20 mouse cellular contexts compared by ENCODE assay signal in the genomic region with DNA sequence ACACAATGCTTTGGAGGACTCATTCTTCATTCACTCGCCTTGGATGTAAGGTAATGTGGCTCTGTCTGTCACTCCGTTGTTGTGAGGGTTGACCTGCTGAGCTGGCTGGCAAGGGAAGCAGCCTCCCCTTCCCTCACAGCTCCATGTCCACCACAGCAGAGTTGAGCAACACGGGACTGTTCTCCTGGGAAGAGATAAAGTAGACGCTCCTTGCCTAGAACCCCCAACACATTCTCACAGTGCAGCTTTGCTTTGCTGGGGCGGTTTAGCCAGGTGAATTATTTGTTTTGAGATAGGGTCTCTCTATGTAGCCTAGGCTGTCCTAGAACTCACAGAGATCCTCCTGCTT.
DNase-seq lines count a peak whose midpoint lies in the region; ATAC-seq and TF ChIP-seq lines count a peak whose summit lies in the region.
"Had no signal": no experiment of that assay in that cellular context is flagged by ENCODE, and none has a peak within 500 bp of the region (broad histone marks: within the 10 kb centered on the region; RNA-seq: fewer than 3 reads in every experiment).

No protein-coding gene starts in this region.

- no peak for DNase-seq in kidney, adult 2 months
- DNase-seq in kidney, adult 8-10 months, result no peak
- DNase-seq in frontal cortex, postnatal 36 days (ENCODE audit: low spot score in 2 of 2), result no peak
- DNase-seq: adrenal gland, adult 2 months; adrenal gland, postnatal 25 days; cerebellum, adult 2 months had no signal

- peak overlapping the region; percentile 20 for H3K27ac ChIP-seq in kidney, adult 2 months (ENCODE audit: insufficient read depth, low read depth, low read length)
- H3K27ac ChIP-seq in liver, embryonic 12.5 days, result 0 out of 2 replicates have a peak overlapping the region, but pooled peaks have one; percentile 5
- H3K27ac ChIP-seq in liver, embryonic 16.5 days (ENCODE audit: low read length), result peak overlapping the region; percentile 77
- no peak overlapping the region for H3K27ac ChIP-seq in intestine, embryonic 16.5 days (ENCODE audit: low read length)
- H3K27ac ChIP-seq: embryonic facial prominence, embryonic 10.5 days; forebrain, embryonic 10.5 days; heart, embryonic 13.5 days; hindbrain, embryonic 12.5 days had no signal

- no peak for ATAC-seq in liver, embryonic 12.5 days
- peak; percentile 27; the same call in 1 of the 2 replicates for ATAC-seq in liver, embryonic 16.5 days (ENCODE audit: low read depth)
- no peak for ATAC-seq in frontal cortex, adult (ENCODE audit: low TSS enrichment)
- no peak for ATAC-seq in intestine, embryonic 16.5 days
- ATAC-seq: activated CD4-positive, CD25-positive, alpha-beta regulatory T cell, adult 4 months; forebrain, embryonic 14.5 days; hindbrain, embryonic 16.5 days; Patski had no signal

- H3K27me3 ChIP-seq in kidney, adult 2 months (replicated peaks; ENCODE audit: control insufficient read depth, insufficient read depth, low read length), result no peaks in the 10 kb centered on the region
- no peaks in the 10 kb centered on the region for H3K27me3 ChIP-seq in liver, embryonic 12.5 days (replicated peaks)
- H3K27me3 ChIP-seq in liver, embryonic 16.5 days (ENCODE audit: control insufficient read depth, insufficient read depth, low read depth, low read length), result no peaks in the 10 kb centered on the region
- H3K27me3 ChIP-seq in intestine, embryonic 16.5 days (replicated peaks; ENCODE audit: control insufficient read depth, insufficient read depth, low read length), result no peaks in the 10 kb centered on the region
- H3K27me3 ChIP-seq: CH12.LX; heart, embryonic 13.5 days; hindbrain, embryonic 12.5 days; Patski had no signal

- no peaks in the 10 kb centered on the region for H3K36me3 ChIP-seq in kidney, adult 2 months (ENCODE audit: control insufficient read depth, insufficient read depth, low read length)
- H3K36me3 ChIP-seq in liver, embryonic 12.5 days, result no peaks in the 10 kb centered on the region
- H3K36me3 ChIP-seq in liver, embryonic 16.5 days (ENCODE audit: control insufficient read depth, insufficient read depth), result no peaks in the 10 kb centered on the region
- no peaks in the 10 kb centered on the region for H3K36me3 ChIP-seq in intestine, embryonic 16.5 days (ENCODE audit: control insufficient read depth, insufficient read depth, low read length)
- H3K36me3 ChIP-seq: embryonic facial prominence, embryonic 10.5 days; forebrain, embryonic 10.5 days; heart, embryonic 13.5 days; hindbrain, embryonic 12.5 days had no signal

- TF ChIP-seq POLR2A in kidney, adult 2 months (IDR thresholded peaks at IDR 0.05; ENCODE audit: low read depth, low read length), result no peak

- 74% methylated on average over 5 of the region's 5 CpGs for WGBS in kidney, adult 2 months
- WGBS in liver, embryonic 12.5 days (ENCODE audit: insufficient replicate concordance), result 44% methylated on average over 5 of the region's 5 CpGs
- 44% methylated on average over 5 of the region's 5 CpGs for WGBS in liver, embryonic 16.5 days (ENCODE audit: insufficient replicate concordance)
- WGBS in intestine, embryonic 16.5 days, result 55% methylated on average over 5 of the region's 5 CpGs

- no peaks in the 10 kb centered on the region for H3K9me3 ChIP-seq in liver, embryonic 12.5 days (replicated peaks)
- H3K9me3 ChIP-seq in liver, embryonic 16.5 days (replicated peaks; ENCODE audit: control insufficient read depth, low read length), result no peaks in the 10 kb centered on the region
- no peaks in the 10 kb centered on the region for H3K9me3 ChIP-seq in intestine, embryonic 16.5 days (ENCODE audit: control insufficient read depth, low read length)
- H3K9me3 ChIP-seq: embryonic facial prominence, embryonic 10.5 days; forebrain, embryonic 10.5 days; heart, embryonic 13.5 days; hindbrain, embryonic 12.5 days had no signal

- H3K9ac ChIP-seq in liver, embryonic 12.5 days, result no peak overlapping the region
- H3K9ac ChIP-seq in liver, embryonic 16.5 days (ENCODE audit: low read depth, low read length), result no peak overlapping the region
- no peak overlapping the region for H3K9ac ChIP-seq in intestine, embryonic 16.5 days (ENCODE audit: low read depth, low read length)
- H3K9ac ChIP-seq: heart, embryonic 13.5 days; hindbrain, embryonic 12.5 days had no signal

- no peak for TF ChIP-seq CTCF in kidney, adult 2 months (conservative IDR thresholded peaks at IDR 0.05; ENCODE audit: insufficient read depth, insufficient read length, low read depth, low read length)

- peaks cover 38% of the 10 kb centered on the region for H3K4me1 ChIP-seq in kidney, adult 2 months (ENCODE audit: control insufficient read depth, insufficient read depth, low read length)
- peaks cover 24% of the 10 kb centered on the region for H3K4me1 ChIP-seq in liver, embryonic 12.5 days
- H3K4me1 ChIP-seq in liver, embryonic 16.5 days (ENCODE audit: control insufficient read depth, low read depth, low read length), result peaks cover 17% of the 10 kb centered on the region
- H3K4me1 ChIP-seq in intestine, embryonic 16.5 days (ENCODE audit: control insufficient read depth, insufficient read depth, low read length), result peaks cover 7% of the 10 kb centered on the region; the same call in 1 of the 2 replicates
- H3K4me1 ChIP-seq: embryonic facial prominence, embryonic 10.5 days; heart, embryonic 13.5 days; hindbrain, embryonic 12.5 days had no signal

- no peak overlapping the region for H3K4me2 ChIP-seq in liver, embryonic 12.5 days
- peak overlapping the region; percentile 37; the same call in 1 of the 2 replicates for H3K4me2 ChIP-seq in liver, embryonic 16.5 days (ENCODE audit: low read depth, low read length)
- no peak overlapping the region for H3K4me2 ChIP-seq in intestine, embryonic 16.5 days (ENCODE audit: low read depth, low read length)
- H3K4me2 ChIP-seq: heart, embryonic 13.5 days; hindbrain, embryonic 12.5 days had no signal

- H3K4me3 ChIP-seq in kidney, adult 2 months (ENCODE audit: insufficient read depth, low read depth, low read length), result no peak overlapping the region
- H3K4me3 ChIP-seq in liver, embryonic 12.5 days, result no peak overlapping the region
- H3K4me3 ChIP-seq in liver, embryonic 16.5 days (ENCODE audit: low read depth, low read length), result no peak overlapping the region
- H3K4me3 ChIP-seq in intestine, embryonic 16.5 days (ENCODE audit: low read length), result no peak overlapping the region
- H3K4me3 ChIP-seq: embryonic facial prominence, embryonic 10.5 days; erythroblast, embryonic 14.5 days; forebrain, embryonic 10.5 days; heart, embryonic 13.5 days; hindbrain, embryonic 12.5 days had no signal
